Mouse (Mus musculus): ENCODE measurements at regions not wholly inside any gene's neighbourhood (a gene's known extent, or its start where the extent isn't known, plus 50 kb on each side); places are given as distances from the start of the nearest gene placed in this dataset.

DNA sequence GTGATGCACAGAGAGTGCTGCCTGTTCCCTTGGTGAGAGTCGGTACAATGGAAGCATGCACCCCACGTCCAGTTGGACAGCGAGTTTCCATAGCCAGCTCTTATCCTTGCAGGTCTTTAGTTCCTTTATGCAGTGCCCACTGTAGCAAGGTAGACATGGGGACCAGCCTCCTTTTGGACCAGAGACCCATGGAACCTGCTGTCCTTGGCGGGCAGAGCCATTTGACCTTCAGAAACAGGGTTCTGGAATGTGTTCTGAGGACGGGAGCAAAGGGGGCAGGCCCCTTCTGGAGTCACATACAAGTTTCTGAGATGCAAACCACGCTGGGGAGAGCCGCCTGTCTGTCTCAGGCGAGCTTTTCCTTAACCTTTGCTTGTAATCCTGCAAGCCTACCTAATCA, 188.1 kb downstream of the Emx2 start:
- no peak for DNase-seq (ENCODE audit: low spot score)

DNA sequence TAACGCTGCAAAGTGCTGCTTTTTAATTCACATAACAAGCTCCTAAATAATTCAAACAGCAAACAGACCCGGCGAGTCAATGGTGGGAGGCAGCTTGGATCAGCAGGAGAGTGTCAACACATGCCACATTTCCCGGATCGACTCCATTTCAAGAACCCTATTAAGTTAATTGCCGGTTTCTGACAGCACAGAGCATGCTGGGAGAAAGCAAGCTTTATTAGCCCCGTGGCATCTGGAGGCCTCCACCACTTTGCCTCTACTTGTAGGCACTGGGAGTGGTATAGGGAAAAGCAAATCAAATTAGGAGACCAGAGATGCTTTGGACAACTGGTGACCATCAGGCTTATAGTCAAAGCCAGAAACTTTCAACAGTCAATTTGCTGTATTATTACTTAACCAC, 188.5 kb downstream of the Emx2 start:
- no peak for DNase-seq (ENCODE audit: low spot score)

DNA sequence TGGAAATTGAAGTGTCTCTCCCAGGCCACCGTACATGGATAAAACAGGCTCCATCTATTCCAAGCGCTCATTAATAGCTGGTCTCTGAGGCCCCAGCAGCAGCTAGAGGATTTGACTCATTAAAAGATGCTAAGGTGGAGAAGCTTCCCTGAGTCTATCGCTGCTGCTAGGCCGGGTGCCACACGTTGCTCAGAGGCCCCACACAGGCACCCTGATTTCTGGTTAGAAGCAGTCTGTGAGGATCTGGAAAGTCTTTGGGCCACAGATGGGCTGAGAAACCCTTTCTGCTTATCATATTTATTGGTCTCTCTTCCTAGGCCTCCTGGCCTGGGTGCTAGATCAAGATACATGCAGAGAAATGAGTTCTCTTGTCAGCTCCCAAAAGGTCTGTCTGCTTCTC, 191.2 kb downstream of the Emx2 start:
- no peak for DNase-seq (ENCODE audit: low spot score)

DNA sequence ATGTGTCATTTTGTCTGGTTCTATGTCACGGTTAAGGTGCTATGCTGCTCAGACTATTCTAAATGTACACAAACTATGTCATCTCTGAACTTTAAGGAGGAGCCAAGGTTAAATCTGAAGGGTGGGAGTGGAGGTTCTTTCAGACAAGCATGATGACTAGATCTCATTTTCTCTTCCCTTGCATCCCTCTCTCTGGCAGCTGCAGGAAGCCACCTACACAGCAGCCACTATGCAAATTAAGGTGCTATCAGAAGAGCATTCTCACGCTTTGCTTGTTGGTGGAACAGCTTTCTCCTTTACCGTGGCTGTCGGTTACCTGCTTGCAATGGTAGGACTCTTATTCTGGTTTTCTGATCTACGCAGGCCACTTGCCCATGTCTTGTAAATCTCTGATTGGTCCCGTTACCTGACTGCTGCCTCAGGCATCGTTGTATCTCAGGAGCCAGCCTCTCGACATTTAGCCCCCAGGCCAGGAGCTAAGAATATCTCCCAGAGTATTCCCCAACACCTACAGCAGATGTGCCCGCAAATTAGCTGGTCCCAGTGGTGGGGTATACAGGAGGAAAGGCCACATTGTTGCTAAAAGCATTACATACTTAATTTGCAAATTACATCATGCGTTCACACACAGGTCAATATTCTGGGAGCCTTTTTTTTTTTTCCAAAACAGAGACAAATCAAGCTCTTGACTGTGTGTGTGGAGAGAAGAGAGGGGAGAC, 192.6 kb downstream of the Emx2 start:
- no peak for DNase-seq (ENCODE audit: low spot score)

DNA sequence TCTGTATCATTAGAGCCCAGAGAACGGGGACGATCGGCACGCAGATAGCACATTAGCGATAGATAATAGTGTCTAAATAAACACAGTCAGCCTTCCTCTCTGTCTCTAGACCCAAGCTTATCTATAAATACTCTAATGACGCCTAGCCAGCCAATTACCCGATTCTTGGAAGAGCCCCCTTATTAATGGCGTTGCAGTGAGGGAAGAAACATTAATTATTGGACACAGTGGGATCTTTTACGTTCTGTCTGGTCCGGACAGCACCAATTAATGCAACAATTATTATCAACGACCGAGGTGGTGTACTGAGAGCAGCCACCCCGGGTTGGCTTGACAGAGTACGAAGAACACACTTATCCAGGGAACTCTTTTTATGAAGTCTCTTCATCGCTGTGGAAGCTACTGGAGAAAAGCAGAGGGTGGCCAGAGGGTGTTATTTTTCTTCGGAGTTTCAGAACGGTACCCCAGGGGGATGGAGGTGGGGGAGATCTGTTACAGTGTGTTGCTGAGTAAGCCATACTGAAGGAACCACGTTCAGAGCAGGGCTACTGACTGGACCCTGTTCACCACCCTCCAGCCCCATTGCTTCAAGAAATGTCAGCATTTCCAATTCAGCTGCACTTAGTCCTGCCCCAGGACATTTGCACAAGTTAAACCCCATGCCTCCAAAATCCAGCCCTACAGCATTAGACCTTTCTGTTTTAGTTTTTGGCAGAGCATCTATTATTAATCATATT, 195.6 kb downstream of the Emx2 start:
- DNase-seq (ENCODE audit: low spot score): no peak

DNA sequence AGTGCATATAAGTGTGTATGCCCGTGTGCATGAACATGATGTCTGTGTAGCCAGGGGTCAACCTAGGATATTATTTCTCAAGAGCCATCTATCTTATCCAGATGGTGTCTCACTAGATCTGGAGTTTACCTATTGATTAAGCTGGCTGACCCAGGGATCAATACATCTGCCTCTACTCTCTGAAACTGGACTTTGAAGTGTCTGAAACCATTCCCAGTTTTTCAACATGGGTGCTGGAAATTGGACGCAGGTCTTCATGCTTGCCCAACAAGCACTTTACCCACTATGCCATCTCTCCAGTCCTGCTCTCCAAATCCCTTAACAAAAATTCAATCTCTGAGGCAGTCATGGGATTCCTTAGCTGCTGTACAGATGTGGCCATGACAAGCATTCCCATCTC, 197.1 kb downstream of the Emx2 start:
- no peak for DNase-seq (ENCODE audit: low spot score)

DNA sequence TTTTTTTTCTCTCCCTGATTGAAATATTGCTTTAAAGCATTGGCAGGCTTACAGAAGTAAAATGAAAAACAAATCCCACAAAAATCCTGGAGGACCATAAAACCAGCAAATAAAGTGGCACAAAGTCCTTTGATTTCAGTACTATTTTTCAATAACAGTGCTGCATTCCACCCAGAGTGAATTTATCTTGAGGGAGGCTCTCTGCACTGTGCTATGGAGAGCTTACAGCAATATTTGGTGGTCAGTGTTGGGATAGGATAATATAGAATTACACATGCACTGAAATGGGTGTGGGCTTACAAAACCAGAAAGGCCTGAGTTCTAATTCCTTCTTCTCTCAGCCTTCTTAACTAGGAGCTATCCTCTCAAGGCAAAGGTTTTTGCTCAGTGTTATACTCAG, 211.6 kb downstream of the Emx2 start:
- no peak for DNase-seq (ENCODE audit: low spot score)

DNA sequence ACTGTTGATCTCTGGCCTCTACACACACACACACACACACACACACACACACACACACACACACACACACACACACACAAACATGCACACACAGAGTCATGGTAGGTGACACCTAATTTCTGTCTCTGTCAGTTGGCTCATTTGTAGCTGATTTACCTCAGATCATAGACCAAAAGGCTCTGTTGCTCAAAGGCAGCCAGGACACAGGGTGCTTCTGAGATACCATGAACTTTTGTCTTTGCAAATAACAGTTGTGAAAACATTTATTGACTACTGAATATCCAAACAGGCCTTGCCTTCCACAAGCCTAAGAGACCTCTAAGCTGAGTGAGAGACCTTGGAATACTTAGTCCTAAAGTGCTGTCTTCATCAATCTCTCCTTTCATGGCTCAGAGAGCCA, 215.4 kb downstream of the Emx2 start:
- DNase-seq (ENCODE audit: low spot score): no peak

DNA sequence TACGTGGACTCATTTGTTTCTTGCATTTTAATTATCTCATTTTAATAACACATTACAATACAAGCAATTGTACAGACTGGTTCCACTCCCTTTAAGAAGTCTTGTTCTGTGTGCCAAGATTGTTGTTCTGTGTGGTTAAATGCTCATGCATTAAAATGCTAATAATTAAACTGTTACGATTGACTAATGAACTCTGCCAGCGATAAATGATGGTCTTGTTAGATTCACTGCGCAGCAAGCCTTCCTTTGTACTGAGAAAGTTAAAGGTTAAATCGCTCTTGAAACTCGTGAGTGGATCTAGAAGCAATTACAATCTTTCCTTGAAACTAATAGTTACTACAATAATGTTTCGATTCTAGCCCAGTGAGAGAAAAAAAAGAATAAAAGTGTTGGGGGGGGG, 221.0 kb downstream of the Emx2 start:
- no peak for DNase-seq (ENCODE audit: low spot score)

DNA sequence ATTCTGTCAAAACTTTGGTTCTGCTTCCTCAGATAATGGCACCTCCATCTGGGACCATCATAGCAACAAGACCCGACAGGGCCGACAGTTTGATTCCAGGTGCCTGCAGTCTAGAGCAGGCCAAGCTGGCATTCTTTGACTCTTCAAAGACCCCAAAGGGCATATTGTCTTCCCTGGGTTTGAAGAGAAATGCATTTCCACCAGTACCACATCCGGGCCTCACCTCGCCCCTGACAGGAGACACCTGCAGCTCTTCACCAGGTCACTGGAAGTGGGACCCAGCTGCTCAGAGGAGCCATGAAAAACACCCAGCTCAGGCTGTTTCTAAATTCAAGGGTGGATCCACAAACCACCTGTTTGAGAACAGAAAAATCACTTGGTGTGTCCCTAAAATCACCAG, 222.2 kb downstream of the Emx2 start:
- no peak for DNase-seq (ENCODE audit: low spot score)

DNA sequence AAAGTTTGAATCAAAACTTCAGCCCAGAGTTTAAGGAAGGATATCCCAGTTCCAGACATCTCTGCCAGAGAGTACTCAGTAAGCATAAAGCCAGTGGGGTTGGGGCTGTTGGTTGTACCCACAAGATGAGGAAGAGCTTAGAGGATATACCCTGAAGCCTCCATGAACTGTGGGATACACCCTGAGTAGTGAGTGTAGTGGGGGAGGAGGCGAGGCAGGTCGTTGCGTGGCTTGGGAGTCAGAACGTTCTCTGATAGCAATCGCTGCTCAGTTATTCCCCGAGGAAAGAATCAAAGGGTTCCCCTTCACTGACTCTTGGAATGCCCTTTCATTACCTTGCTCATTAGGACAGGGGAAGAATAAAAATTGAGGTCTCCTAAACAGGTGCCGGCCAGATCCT, 226.1 kb downstream of the Emx2 start:
- DNase-seq (ENCODE audit: low spot score): no peak

DNA sequence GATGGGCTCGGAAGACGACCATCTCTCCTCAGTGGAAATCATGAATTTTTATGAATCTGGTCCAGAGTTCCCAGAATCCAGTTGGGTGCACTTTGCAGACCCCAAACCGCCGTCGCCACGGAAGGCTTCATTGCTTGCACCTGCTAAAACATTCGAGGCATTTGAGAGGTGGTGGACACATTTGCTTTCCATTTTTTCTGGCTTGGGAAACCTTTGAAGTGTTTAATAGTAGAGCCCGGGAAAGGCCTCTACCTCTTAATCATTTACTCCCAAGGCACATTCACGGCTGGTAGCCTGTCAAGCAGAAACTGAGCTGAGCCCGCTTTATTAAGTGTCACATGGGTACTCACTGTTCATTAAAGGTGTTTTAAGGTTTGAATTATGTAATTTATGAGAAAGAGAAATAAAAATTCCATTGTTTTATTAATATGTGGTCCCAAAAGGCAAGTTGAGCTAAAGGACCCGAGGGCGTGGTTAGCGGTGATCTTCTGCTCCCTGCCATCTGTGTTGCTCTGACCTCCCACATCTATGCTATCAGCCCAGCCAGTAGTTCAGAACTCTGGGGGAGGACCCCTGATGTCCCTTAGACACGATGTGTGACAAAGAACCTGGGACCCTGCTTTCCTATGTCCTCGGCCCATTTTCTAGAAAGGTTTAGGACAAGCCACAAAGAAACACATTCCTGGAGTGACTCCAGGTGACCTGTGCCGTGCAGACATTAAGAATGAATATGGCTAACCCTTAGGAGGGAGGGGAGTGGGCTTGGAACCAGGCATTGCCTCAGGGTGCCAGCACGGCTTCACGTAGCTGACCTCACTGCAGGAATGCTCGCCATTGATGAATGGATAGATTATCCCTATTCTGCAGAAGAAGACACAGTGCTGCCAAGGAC, 227.9 kb downstream of the Emx2 start:
- no peak for DNase-seq (ENCODE audit: low spot score)

DNA sequence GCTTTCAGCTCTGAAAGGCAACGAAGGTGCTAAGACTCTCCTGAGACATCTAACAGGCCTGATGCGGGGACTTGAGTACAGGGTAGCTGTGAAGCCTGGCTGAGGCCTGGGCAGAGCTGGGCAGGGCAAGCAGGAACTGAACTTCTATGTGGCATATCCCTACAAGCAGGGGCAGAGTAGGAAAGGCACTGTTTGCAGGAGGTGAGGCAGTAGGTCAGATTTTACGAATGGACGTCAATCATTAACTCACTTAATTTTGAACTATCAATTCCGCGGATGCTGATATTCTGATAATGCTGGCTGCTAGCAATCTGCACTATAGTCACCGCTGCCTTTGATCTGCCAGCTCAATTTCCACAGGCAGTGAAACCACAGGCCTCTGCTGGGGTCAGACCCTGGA, 229.0 kb downstream of the Emx2 start:
- no peak for DNase-seq (ENCODE audit: low spot score)

DNA sequence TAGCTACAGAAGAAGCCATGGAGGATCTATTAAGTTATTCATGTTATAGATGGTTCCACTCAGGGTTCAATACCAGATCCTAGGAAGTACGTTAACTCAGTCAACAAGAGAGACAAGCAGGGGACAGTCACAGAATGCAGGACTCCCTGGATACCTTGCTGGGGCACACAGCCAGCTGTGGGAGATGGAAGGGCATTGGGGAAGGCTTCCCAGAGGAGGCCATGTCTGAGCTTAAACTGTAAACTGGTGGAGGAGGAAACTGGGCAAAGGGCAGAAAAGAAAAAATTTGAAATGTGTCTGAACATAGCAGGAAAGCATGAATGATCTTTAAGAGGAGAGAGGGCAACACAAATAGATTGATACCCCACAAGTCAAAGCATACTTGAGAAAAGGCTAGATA, 229.5 kb downstream of the Emx2 start:
- DNase-seq (ENCODE audit: low spot score): no peak

DNA sequence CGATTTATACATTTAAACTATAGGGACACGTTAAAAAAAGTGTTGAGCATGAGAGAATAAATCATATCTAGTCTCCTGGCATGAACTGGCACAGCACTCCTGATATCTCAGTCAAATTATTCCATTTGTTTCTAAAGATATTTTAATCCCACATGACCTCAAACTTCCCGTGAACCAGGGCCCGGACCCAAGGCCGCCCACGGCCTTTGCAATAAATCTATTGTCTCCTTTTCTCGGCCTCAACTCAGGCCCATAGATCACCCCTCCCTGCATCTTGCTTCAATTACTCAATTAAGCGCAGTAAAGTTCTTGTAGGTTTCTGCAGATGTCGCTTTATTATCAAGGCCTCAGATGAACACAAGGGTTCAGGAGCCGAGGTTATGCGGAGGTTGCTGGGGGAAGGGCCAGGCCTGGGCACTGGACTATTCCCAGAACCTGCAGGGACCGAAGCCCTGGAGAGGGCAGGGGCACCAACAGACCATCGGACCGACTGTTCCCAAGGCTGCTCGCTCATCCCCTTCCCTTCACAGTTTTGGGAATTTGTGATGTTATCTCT, 233.4 kb downstream of the Emx2 start:
- no peak for DNase-seq (ENCODE audit: low spot score)

DNA sequence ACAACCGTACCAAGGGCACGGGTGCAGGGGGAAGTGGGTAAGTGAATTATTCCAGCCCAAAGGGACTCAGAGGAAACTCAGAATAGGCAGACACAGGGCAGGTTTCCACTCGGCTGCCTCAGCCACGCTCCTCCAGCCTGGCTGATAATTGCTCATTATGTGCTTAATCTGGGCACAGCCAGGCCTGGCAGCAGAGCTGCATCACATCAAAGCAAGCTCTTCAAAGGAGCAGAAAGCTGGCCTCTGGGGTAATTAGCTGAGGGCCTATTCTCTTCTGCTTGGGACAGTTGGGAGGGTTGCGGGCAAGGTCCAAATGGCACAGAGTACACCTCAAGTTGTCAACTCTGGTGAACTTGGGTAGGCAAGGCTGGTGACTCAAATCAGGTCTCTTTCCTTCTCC, 239.5 kb downstream of the Emx2 start:
- no peak for DNase-seq (ENCODE audit: low spot score)

DNA sequence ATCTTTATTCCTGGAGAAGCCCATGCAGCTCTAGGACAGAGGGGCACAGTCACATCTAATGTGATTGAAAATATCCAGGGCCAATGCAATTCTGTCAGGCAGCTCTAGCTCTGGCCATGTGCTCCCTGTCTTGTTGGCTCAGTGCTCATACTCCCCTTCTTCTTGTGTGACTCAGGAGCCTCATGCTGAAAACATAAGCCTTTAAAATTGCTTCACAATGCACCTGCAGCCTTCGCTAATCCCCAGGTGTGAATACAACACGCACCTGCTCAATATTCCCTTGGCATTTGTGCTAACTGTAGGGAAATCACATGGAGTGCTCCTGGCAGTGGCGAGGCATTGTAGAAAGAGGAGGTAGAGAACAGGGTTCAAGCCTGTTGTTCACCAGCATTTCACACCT, 242.0 kb downstream of the Emx2 start:
- DNase-seq (ENCODE audit: low spot score): no peak

DNA sequence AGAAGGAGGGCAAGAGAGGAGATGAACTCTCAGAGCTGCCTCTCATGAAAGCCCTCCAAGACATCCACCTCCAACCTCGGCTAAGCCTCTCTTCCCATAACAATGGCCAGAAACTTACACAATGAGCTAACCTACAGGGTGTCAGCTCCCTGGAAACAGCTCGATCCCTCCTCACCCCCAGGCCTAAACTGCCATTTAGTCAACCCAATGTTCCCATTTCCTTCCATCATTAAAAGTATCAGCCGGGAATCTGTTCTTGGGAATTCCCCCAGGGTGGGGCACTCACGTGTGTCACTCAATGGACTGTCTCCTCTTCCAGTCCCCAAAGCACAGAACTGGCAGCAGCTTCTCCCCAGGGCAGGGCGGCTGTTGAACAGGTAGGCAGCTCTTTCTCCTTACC, 236.3 kb downstream of the Rab11fip2 start:
- DNase-seq (ENCODE audit: low spot score): no peak

DNA sequence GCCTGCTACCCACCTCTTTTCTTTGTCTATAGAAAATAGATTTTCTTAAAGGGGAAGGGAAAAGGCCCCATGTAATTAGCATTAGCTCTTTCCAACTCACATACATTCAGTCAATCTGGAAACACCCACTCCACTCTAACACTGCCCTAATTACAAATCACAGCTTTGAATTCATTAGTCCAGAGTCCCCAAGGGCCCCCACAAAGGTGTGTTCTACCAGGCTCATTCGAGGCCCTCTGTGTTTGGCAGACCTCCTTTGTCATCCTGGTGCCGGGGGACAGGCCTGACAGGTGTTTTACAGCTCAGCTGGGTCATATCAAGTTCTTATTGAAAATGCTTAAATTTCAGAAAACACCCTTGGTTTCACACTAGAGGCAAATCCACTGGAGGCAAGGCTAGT, 234.3 kb downstream of the Rab11fip2 start:
- no peak for DNase-seq (ENCODE audit: low spot score)

DNA sequence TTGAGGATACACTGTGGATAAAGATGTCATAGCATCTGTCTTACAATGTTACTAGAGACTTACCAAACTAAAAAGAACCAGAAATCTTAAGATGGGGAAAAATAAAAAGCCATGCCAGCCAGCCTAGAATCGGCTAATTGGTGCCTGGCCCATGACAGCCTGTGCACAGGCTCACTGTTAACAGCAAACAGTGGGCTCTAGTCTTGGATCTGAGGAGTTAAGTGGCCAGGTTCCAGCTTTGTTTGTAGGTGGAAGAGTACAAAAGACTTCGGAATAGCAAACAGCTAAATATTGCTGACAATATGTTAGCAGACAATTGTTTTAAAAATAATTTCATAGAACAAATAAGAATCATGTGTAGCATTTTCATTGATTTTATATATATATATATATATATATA, 228.4 kb downstream of the Rab11fip2 start:
- no peak for DNase-seq (ENCODE audit: low spot score)

DNA sequence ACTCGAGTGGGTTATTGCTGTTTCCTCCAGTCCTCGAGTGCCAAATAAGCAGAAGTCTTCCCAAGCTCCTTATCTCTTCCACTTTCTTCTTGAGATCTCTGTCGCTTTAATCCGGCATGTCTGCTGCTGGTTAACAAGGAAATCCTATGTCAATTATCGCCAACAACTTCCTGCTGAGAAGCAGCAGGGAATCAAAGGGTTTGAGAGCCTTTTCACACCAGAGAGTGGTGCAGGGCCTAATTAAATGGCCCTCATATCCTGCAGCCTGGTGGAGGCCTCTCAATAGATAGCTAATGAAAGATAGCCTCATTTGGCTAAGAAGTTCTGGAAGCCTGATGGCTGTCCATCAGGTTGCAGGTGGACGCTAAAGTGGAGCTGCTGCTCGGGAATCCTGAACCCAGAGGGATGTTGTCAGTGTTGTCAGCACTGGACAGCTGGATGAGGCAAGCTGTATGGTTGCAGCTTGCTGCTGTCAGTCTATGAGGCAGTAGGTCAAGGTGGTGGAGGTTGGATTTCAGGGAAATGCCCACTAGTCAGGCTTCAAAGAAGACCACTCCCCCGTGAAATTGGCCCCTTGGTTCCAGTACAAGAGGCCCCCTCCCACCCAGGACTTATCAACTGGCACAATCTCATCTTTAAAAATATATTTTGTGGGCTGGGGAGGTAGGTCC, 225.5 kb downstream of the Rab11fip2 start:
- no peak for DNase-seq (ENCODE audit: low spot score)

DNA sequence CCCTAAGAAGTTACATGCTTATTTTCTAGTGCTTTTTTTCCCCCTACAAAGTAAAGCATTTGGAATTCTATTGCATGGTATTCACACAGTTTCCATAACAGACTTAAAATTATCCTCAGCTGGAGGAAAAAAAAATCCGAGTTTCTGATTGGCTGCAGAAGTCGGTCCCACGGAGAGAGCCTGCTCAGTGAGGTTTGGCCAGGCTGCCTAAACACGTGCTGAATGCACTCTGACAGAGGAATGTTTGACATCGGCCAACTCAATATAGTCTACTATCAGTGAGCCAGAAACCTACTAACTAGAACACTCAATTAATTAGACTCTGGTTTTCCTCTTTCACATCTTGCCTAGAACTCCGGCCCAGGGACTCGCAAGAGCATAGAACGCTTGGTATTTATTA, 204.9 kb downstream of the Rab11fip2 start:
- DNase-seq (ENCODE audit: low spot score): no peak
